Mouse (Mus musculus) bone marrow, adult 2 months (tissue): Measurements from ENCODE around the gene Erc2.

Experiments
- CTCF ChIP-seq: fragments of 200-500 bp; IDR thresholded peaks from 2 replicates; pipeline ENCODE4 v1.5.1; 2011; ENCODE audit warnings: low read length, control low read depth; ENCODE audit not compliant: control insufficient read depth, insufficient read depth
- POLR2A ChIP-seq: fragments of 200-500 bp; IDR thresholded peaks from 2 replicates; pipeline ENCODE4 v1.6.1; 2011; ENCODE audit warnings: low read depth, mild to moderate bottlenecking, control low read depth, low read length, borderline replicate concordance; ENCODE audit not compliant: control insufficient read depth

- TF ChIP-seq POLR2A (no peak), CTCF (no peak)
Measured at GRCm38 (mm10) chr14:28441240-28441967, 819.2 kb downstream of the Erc2 start.
